Mouse (Mus musculus): Measurements from ENCODE around the gene Nrxn3.

Gene Nrxn3

DNA sequence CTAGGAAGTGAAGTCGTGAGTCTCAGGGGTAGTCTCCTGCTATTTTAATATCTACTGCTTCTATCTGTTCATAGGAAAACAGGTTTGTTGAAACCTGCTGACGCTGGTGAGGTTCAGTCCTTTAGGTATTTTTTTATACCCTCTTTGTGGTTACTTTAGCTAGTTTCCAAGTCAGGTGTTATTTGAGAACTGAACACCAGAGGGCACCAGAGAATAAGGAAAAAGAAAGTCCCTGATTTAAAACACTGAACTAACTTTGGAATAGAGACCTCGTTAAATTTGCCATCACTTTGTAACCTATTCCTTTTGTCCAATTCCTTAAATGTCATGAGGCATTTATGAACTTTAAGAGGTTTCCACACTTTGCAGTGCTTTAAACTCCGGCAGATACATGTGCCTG is 756.4 kb downstream of the Nrxn3 start:
- peak in 1 of 2 experiments; percentile 4 for DNase-seq (ENCODE audit: low read depth in 2 of 2, low spot score in 2 of 2)

- no peak for DNase-seq (ENCODE audit: low read depth in 2 of 2, low spot score in 2 of 2)
Measured at GRCm38 (mm10) chr12:89482223-89482622, 759.5 kb downstream of the Nrxn3 start.

DNA sequence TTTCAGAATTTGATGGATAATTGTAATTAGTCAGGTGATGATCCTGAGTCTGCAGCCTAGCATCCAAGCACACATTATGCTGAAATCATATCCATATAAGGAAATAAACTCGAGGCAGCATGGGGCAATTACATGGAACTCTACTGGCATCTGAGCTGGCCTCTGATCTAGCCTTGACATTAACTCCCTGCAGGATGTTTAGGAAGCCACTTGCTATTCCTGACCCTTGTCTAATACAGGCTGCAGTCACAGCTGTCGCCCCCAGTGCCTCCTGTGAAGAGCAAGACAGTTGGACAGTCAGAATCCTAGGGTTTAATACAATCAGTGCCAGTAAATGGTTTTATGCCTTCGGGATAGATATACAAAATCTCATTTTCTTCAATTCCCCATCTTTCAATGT is 781.4 kb downstream of the Nrxn3 start:
- DNase-seq (ENCODE audit: low read depth in 2 of 2, low spot score in 2 of 2) = no peak

DNA sequence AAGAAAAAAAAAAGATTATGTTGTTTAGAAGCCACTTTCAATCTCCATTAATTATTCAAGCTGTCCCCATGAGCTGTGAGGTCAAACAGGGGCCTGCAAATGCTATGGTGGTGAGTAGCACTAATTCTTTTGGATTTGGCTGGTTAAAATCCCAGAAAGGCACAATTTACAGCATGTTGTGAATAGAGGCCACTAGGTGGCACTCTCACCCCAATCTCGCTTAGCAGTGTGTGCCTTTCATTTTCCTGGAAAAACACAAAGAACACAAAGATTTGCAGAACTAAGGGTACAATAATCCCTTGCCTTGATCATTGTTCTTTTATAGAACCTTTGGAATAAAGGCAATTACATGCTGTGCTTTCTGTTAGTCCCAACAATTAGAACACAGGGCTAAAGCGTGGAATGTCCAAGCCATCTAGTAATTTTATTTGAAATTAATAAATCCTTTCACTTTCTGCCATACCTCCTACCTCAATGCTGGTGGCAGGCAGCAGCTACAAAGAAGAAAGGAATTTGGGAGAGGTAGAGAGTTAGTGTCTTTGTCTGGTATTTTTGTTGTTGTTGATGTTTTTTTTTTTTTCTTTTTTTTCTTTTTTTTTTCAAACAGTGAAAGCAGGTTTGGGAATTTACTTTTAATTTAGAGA is 782.6 kb downstream of the Nrxn3 start:
- no peak for DNase-seq (ENCODE audit: low read depth in 2 of 2, low spot score in 2 of 2)

- DNase-seq (ENCODE audit: low read depth in 2 of 2, low spot score in 2 of 2) = no peak
Measured at GRCm38 (mm10) chr12:89508970-89509369, 786.3 kb downstream of the Nrxn3 start.

DNA sequence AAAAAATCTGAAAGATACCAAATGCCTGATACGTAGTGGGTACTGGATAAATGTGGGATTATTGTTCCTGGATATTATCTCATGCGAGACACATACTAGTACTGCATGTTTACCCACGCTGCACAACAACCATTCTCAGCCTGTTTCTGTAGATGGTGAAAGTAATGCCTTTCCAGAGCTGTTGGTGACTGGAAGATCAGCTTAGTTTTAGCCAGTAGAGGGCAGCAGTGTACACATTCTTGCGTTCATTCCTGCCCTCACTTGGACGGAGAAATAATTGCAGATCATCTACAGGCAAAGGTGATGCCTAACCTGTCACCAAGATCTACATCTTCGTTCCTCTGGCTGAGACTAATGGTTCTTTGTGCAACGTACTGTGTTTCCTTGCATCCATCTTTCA is 791.1 kb downstream of the Nrxn3 start:
- DNase-seq (ENCODE audit: low read depth in 2 of 2, low spot score in 2 of 2) = peak in 1 of 2 experiments; percentile 31

- no peak for DNase-seq (ENCODE audit: low read depth in 2 of 2, low spot score in 2 of 2)
Measured at GRCm38 (mm10) chr12:89516046-89516445, 793.4 kb downstream of the Nrxn3 start.

DNA sequence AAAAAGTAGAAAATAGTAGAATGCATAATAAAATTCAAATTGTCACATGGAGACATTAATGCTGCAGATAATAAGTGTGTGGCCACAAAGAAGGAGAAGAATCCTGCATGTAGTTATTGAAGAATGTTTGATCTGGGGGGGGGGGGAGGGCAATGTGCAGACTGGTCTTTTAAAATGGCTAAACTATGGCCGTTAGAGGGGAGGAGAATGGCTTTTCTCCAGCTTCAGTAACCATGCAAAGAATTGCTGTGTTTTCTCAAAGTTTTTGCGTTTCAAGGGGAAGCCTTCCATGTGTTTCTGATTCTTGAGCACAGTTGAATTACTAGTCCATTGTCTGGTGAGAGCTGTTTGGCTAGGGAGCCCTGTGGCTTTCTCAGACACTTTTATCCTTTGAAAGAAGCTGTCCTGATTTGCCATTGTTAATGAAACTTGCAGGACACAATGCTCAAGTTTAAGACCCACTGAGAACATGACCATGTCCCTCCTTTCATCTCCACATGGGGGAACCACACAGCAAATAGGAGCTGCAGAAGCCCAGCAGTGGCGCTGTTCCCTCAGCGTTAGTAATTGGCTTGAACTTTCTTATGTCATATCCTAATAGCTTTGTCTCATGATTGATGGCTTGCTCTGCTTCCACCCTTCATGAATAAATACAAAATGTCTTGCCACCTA is 808.1 kb downstream of the Nrxn3 start:
- DNase-seq (ENCODE audit: low read depth in 2 of 2, low spot score in 2 of 2) = no peak

GRCm38 (mm10) chr12:89551291-89551690 is 828.6 kb downstream of the Nrxn3 start:
- no peak for DNase-seq (ENCODE audit: low read depth in 2 of 2, low spot score in 2 of 2)

- DNase-seq (ENCODE audit: low read depth in 2 of 2, low spot score in 2 of 2) = no peak
Measured at GRCm38 (mm10) chr12:89553223-89553880, 830.7 kb downstream of the Nrxn3 start.

GRCm38 (mm10) chr12:89554171-89554570 is 831.5 kb downstream of the Nrxn3 start:
- no peak for DNase-seq (ENCODE audit: low read depth in 2 of 2, low spot score in 2 of 2)

DNA sequence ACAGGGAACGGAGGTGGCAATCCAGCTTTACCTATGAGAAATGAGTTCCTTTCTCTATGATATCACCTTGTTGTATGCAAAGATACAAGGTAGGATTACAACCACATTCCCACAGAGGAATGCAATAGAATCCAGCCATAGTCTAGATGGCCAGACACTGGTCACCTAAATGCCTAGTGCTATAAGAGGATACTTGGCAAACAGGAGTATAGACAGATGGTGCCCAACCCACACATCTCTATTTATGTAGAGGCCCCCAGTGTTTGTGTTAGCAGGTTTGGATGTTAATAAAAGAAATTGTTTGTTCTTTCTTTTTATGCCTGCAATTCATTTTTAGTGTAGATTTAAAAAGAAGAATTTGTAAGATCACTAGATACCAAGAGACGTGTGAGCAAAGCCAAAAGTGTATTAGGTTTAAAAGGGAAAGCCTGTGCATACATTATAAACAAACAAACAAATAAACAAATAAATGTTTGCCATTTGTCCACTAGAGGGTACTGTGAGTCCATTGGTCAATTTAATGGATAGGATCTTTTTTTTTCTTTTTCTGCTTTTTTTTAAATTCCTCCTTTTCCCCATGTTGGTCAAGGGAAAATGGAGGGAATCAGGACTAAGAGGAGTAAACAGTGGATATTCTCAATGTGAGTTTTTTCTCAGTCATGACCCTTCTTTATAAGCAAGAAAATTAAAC is 832.2 kb downstream of the Nrxn3 start:
- no peak for DNase-seq (ENCODE audit: low read depth in 2 of 2, low spot score in 2 of 2)

DNA sequence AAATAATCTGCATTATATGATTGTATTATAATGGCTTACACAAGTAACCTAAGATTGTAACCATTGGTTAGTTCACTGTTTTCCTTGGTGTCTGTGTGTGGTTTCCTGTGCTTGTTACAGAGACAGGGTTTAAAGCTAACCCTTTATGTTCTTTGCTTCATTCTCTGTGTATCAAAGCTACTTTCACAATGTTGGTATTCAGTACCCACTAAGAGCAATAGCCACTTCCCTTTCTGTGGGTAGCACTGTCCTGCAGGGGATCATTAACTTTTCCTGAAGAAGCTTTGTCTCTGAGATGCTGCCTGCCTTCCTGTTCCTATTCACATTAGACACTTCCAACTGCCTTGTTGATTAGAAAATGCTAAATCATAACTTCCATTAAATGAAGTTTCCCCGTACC is 836.2 kb downstream of the Nrxn3 start:
- no peak for DNase-seq (ENCODE audit: low read depth in 2 of 2, low spot score in 2 of 2)

GRCm38 (mm10) chr12:89561989-89562565 is 839.4 kb downstream of the Nrxn3 start:
- no peak for DNase-seq (ENCODE audit: low read depth in 2 of 2, low spot score in 2 of 2)

GRCm38 (mm10) chr12:89568723-89569377 is 846.2 kb downstream of the Nrxn3 start:
- DNase-seq (ENCODE audit: low read depth in 2 of 2, low spot score in 2 of 2) = no peak

DNA sequence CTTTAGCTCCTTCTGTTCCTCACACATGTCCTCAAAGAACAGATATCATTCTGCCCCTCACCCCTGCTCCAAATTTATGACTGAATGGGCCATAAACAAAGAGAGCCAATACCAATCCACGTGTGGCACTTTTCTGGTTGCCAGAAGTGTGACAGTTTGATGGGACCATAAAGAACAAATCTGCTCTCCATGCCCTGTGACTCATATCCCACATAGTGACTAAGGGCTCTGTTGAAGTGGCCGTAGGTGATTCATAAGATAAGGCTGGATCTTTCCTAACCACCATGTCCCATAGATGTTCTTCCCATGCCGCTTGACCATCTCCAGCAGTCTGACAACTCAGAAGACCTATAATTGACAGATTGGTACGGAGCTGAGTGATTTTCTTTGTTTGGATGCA is 869.8 kb downstream of the Nrxn3 start:
- no peak for DNase-seq (ENCODE audit: low read depth in 2 of 2, low spot score in 2 of 2)

GRCm38 (mm10) chr12:89613670-89614069 is 891.0 kb downstream of the Nrxn3 start:
- no peak for DNase-seq (ENCODE audit: low read depth in 2 of 2, low spot score in 2 of 2)

DNA sequence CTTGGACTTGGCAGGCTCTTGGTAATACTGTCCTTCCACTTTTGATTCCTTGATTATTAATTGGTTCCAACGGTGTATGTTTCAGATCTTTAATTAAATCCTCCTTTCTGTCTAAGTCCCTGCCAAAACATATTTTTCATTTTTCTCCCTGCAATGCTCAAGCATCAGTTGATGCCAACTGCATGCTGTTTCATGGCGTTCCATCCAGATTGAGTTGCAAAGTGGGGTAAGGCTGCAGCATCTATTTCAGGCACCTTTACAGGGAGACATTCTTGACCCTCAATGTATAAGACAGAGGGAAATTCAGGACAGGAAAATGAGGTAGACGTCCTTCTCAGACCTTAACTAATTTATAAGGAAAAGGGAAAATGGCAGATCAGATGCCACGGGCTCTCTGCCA is 903.1 kb downstream of the Nrxn3 start:
- DNase-seq (ENCODE audit: low read depth in 2 of 2, low spot score in 2 of 2) = no peak

DNA sequence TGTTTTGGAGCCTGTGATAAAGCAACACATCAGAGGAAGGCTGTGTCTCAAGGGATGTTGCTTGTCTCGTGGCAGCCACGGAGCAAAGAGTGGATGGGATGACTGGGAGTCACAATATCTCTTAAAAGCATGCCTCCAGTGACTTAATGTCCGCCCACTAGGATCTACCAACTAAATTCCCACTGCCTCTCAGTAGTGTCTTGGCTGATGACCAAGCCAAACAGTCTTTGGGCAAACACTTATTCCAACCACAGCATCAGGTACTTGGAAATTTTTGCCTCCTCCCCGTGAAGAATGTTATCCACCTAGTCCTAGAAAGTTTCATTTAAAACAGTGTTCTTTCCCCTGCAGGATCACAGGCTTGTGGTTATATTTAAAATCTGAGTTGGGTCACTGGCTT is 917.4 kb downstream of the Nrxn3 start:
- DNase-seq (ENCODE audit: low read depth in 2 of 2, low spot score in 2 of 2) = no peak

DNA sequence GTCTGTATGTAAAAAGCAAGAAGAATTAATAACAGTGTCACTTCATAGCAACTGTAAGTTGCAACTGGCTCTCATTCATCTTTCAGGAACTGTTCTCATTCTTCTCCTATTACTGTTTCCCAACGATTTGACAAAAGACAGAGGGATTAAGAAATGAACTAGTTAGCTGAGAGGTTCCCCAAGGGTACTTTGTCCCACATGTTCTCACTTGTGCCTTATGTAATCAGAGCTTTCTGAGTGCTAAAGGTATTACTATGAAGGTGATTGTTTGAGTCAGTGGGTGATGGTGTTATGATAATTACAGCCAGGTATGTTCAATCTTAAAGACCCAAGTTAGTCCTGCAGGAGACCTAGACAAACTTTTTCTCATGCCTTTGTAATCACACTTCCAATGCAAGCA is 918.8 kb downstream of the Nrxn3 start:
- no peak for DNase-seq (ENCODE audit: low read depth in 2 of 2, low spot score in 2 of 2)

- no peak for DNase-seq (ENCODE audit: low read depth in 2 of 2, low spot score in 2 of 2)
Measured at GRCm38 (mm10) chr12:89653211-89653610, 930.5 kb downstream of the Nrxn3 start.
